Mouse (Mus musculus): Measurements from ENCODE around the gene Slamf8.

The Slamf8 gene

GRCm38 (mm10) chr1:172593321-172593720 is 3.0 kb upstream of the Slamf8 start:
- no peak for DNase-seq

GRCm38 (mm10) chr1:172585612-172586567 is 4.5 kb downstream of the Slamf8 start:
- no peak for DNase-seq

GRCm38 (mm10) chr1:172585026-172585425 is 5.3 kb downstream of the Slamf8 start:
- no peak for DNase-seq

- no peak for DNase-seq
These were observed 6.1 kb downstream of the Slamf8 start for GRCm38 (mm10) chr1:172584271-172584670.

- DNase-seq = no peak
These were observed 7.9 kb downstream of the Slamf8 start for GRCm38 (mm10) chr1:172582436-172582835.

GRCm38 (mm10) chr1:172580116-172580515 is 10.3 kb downstream of the Slamf8 start:
- no peak for DNase-seq

GRCm38 (mm10) chr1:172567758-172568157 is 22.6 kb downstream of the Slamf8 start:
- no peak for DNase-seq

- no peak for DNase-seq
These were observed 24.2 kb downstream of the Slamf8 start for GRCm38 (mm10) chr1:172566131-172566530.

- no peak for DNase-seq
These were observed 26.9 kb downstream of the Slamf8 start for GRCm38 (mm10) chr1:172563465-172563828.

GRCm38 (mm10) chr1:172562641-172563464 is 27.5 kb downstream of the Slamf8 start:
- peak; percentile 37 to 48 for DNase-seq

- DNase-seq = no peak
These were observed 34.7 kb downstream of the Slamf8 start, which contains the start of gene Vsig8 for GRCm38 (mm10) chr1:172555638-172556037. TSS of gene Vsig8 (plus strand) at chr1:172555938.

- no peak for DNase-seq
These were observed 37.7 kb downstream of the Slamf8 start for GRCm38 (mm10) chr1:172552623-172553022.

GRCm38 (mm10) chr1:172551009-172551408 is 39.4 kb downstream of the Slamf8 start:
- no peak for DNase-seq

GRCm38 (mm10) chr1:172550551-172550951 is 39.8 kb downstream of the Slamf8 start:
- peak in 1 of 2 experiments; percentile 38 for DNase-seq

GRCm38 (mm10) chr1:172549717-172550116 is 40.7 kb downstream of the Slamf8 start:
- DNase-seq = no peak

GRCm38 (mm10) chr1:172549314-172549713 is 41.1 kb downstream of the Slamf8 start:
- DNase-seq = no peak

- DNase-seq = peak in 1 of 2 experiments; percentile 49
These were observed 41.9 kb downstream of the Slamf8 start for GRCm38 (mm10) chr1:172548501-172548900.

- DNase-seq = no peak
These were observed 44.3 kb downstream of the Slamf8 start for GRCm38 (mm10) chr1:172546062-172546461.

GRCm38 (mm10) chr1:172540283-172540820 is 50.0 kb downstream of the Slamf8 start:
- no peak for DNase-seq

GRCm38 (mm10) chr1:172539827-172540226 is 50.5 kb downstream of the Slamf8 start:
- no peak for DNase-seq

GRCm38 (mm10) chr1:172535116-172535515 is 55.3 kb downstream of the Slamf8 start:
- no peak for DNase-seq

- no peak for DNase-seq
These were observed 57.8 kb downstream of the Slamf8 start for GRCm38 (mm10) chr1:172532551-172532950.
